Mouse (Mus musculus) kidney, embryonic 15.5 days (tissue): ENCODE data around the gene Slc10a6. TPM values are rescaled to one million over a fixed set of nuclear protein-coding genes. Genes with fewer than 3 reads are reported as not detected.

Experiments
- ATAC-seq: fragments of 200-750 bp; cut with Nextera tagmentation; replicated peaks from 2 replicates; pipeline ENCODE4 v1.8.0; 2017; ENCODE audit warnings: moderate TSS enrichment; ENCODE audit not compliant: low FRiP score
- H3K27ac ChIP-seq: fragments of 300-500 bp; sonication (generic); 2 replicates; pipeline ENCODE4 v1.5.1; 2015; ENCODE audit warnings: mild to moderate bottlenecking, inconsistent platforms
- H3K27me3 ChIP-seq: fragments of 300-500 bp; sonication (generic); 2 replicates; pipeline ENCODE4 v1.6.1; 2015; ENCODE audit warnings: inconsistent platforms
- H3K36me3 ChIP-seq: fragments of 300-500 bp; sonication (generic); 2 replicates; pipeline ENCODE4 v1.6.1; 2015; ENCODE audit warnings: inconsistent platforms
- H3K4me1 ChIP-seq: fragments of 300-500 bp; sonication (generic); 2 replicates; pipeline ENCODE4 v1.6.1; 2015; ENCODE audit warnings: inconsistent platforms
- H3K4me2 ChIP-seq: fragments of 300-500 bp; sonication (generic); 2 replicates; pipeline ENCODE4 v1.6.1; 2015; ENCODE audit warnings: moderate library complexity, mild to moderate bottlenecking, inconsistent platforms
- H3K4me3 ChIP-seq: fragments of 300-500 bp; sonication (generic); replicated peaks from 2 replicates; pipeline ENCODE4 v1.5.1; 2015; ENCODE audit warnings: mild to moderate bottlenecking, inconsistent platforms
- H3K9ac ChIP-seq: fragments of 300-500 bp; sonication (generic); 2 replicates; pipeline ENCODE4 v1.6.1; 2015; ENCODE audit warnings: mild to moderate bottlenecking, inconsistent platforms
- H3K9me3 ChIP-seq: fragments of 300-500 bp; sonication (generic); replicated peaks from 2 replicates; pipeline ENCODE4 v1.6.1; 2016; ENCODE audit warnings: inconsistent platforms
- WGBS: fragments of 180-500 bp; shearing (Covaris S2); methylation state at CpG from one replicate; pipeline ENCODE4 v1.1.7; 2015; ENCODE audit warnings: mixed read lengths; 5-methylcytosine and 5-hydroxymethylcytosine counted together
- polyA plus RNA-seq: library from polyadenylated mRNA; unstranded; fragments of >200 nt; fragmentation: Nextera tagmentation; extraction: Ambion mirVana; gene quantifications from 2 replicates; pipeline ENCODE4 v1.2.1, GENCODE M21; 2015

Slc10a6 gene
- polyA plus RNA-seq, 1 experiment from 2014 or later, result 0.32 TPM

DNA sequence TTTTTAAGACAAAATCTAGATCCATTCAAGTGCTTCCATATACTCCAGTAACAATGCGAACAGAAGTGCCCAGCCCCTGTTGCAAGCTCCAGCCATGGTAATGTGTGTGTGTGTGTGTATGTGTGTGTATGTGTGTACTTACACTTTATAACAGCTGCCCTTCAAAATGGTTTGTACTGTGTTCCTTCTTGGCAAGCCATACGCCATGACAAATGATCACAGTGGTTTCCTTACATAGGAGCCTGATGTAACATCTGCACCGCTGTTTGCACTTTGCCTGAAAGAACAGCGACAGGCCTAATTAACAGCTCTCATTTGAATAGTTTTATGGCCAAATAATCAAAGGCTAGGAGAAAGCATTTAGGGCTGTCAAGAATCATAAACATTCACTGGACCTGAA is 25.6 kb upstream of the Slc10a6 start:
- H3K9ac ChIP-seq, result no peak overlapping the region
- H3K4me1 ChIP-seq, result peaks cover 14% of the 10 kb centered on the region
- H3K27ac ChIP-seq, result no peak overlapping the region
- H3K4me2 ChIP-seq, result peak overlapping the region; percentile 100
- H3K36me3 ChIP-seq, result no peaks in the 10 kb centered on the region
- peak; percentile 19; the same call in 1 of the 2 replicates for ATAC-seq
- H3K4me3 ChIP-seq, result peak overlapping the region; percentile 65
- 0 out of 2 replicates have a peak, but pooled peaks cover 3% of the 10 kb centered on the region for H3K27me3 ChIP-seq
- no peaks in the 10 kb centered on the region for H3K9me3 ChIP-seq
- WGBS, result 43% methylated on average over 4 of the region's 4 CpGs

DNA sequence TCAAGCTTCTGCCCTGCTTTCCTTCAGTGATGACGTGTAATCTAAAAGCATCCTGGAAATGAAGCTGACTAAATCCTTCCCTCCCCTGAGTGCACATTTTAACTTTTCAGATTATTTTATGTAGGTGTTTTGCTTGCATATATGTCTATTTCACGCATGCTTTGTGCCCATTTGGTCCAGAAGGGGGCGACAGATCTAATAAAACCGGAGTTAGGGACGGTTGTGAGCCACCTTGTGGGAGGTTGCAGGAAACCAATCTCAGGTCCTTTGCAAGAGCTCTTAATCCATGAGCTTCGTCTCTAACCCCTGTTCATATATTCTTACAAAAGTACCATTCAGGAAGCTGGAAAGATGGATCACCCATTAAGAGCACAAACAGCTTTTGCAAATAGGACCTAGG is 25.0 kb upstream of the Slc10a6 start:
- Histone ChIP-seq H3K36me3 (no peaks in the 10 kb centered on the region), H3K27ac (no peak overlapping the region), H3K4me1 (peaks cover 14% of the 10 kb centered on the region), H3K9me3 (no peaks in the 10 kb centered on the region), H3K4me2 (no peak overlapping the region), H3K27me3 (0 out of 2 replicates have a peak, but pooled peaks cover 3% of the 10 kb centered on the region), H3K9ac (no peak overlapping the region), H3K4me3 (no peak overlapping the region)
- WGBS, result 36% methylated on average over 6 of the region's 6 CpGs
- no peak for ATAC-seq

GRCm38 (mm10) chr5:103647320-103647719 is 18.1 kb upstream of the Slc10a6 start:
- Histone ChIP-seq H3K9ac (no peak overlapping the region), H3K27ac (no peak overlapping the region), H3K9me3 (no peaks in the 10 kb centered on the region), H3K4me2 (no peak overlapping the region), H3K4me3 (no peak overlapping the region), H3K36me3 (no peaks in the 10 kb centered on the region), H3K27me3 (no peaks in the 10 kb centered on the region), H3K4me1 (peaks cover 5% of the 10 kb centered on the region; the same call in 1 of the 2 replicates)
- 88% methylated on average over 3 of the region's 3 CpGs for WGBS
- no peak for ATAC-seq

GRCm38 (mm10) chr5:103644167-103644566 is 15.0 kb upstream of the Slc10a6 start:
- H3K4me3 ChIP-seq, result no peak overlapping the region
- no peak overlapping the region for H3K9ac ChIP-seq
- peaks cover 5% of the 10 kb centered on the region; the same call in 1 of the 2 replicates for H3K4me1 ChIP-seq
- no peaks in the 10 kb centered on the region for H3K27me3 ChIP-seq
- H3K27ac ChIP-seq, result no peak overlapping the region
- ATAC-seq, result no peak
- no peaks in the 10 kb centered on the region for H3K9me3 ChIP-seq
- 87% methylated on average over 1 of the region's 1 CpGs for WGBS
- no peak overlapping the region for H3K4me2 ChIP-seq
- H3K36me3 ChIP-seq, result no peaks in the 10 kb centered on the region

DNA sequence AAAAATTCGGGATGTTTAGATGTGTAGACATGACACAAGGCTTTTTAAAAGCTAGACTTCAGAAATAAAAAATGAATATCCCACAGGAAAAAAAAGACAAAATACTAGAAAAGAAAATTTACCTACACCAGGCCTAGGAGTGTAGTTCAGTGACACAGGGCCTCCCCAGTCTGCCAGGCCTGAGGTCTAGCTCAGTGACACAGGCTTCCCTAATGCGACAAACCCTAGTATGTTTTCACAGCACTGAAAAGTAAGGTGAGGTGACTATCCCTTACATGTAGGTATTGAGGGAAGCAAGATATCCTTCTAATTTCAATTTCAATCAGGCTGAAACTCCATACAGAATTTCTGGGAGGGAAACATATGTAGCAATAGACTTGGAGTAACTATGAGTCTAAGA is 8.0 kb upstream of the Slc10a6 start:
- ATAC-seq, result no peak
- Histone ChIP-seq H3K27me3 (no peaks in the 10 kb centered on the region), H3K4me2 (no peak overlapping the region), H3K4me3 (no peak overlapping the region), H3K27ac (no peak overlapping the region), H3K9me3 (no peaks in the 10 kb centered on the region), H3K9ac (no peak overlapping the region), H3K4me1 (no peaks in the 10 kb centered on the region), H3K36me3 (no peaks in the 10 kb centered on the region)
- WGBS, result 83% methylated on average over 2 of the region's 2 CpGs

GRCm38 (mm10) chr5:103629854-103630580 is 814 bp upstream of the Slc10a6 start:
- Histone ChIP-seq H3K4me2 (no peak overlapping the region), H3K27ac (no peak overlapping the region), H3K9me3 (no peaks in the 10 kb centered on the region), H3K9ac (no peak overlapping the region), H3K36me3 (no peaks in the 10 kb centered on the region), H3K27me3 (no peaks in the 10 kb centered on the region), H3K4me1 (no peaks in the 10 kb centered on the region), H3K4me3 (no peak overlapping the region)
- 78% methylated on average over 9 of the region's 9 CpGs for WGBS
- no peak for ATAC-seq

GRCm38 (mm10) chr5:103628499-103628898 is 704 bp downstream of the Slc10a6 start:
- Histone ChIP-seq H3K27ac (no peak overlapping the region), H3K4me3 (no peak overlapping the region), H3K4me2 (no peak overlapping the region), H3K36me3 (no peaks in the 10 kb centered on the region), H3K4me1 (peaks cover 2% of the 10 kb centered on the region; the same call in 1 of the 2 replicates), H3K9me3 (no peaks in the 10 kb centered on the region), H3K9ac (no peak overlapping the region), H3K27me3 (no peaks in the 10 kb centered on the region)
- ATAC-seq, result no peak
- WGBS, result 82% methylated on average over 6 of the region's 6 CpGs

GRCm38 (mm10) chr5:103624831-103625230 is 4.4 kb downstream of the Slc10a6 start:
- Histone ChIP-seq H3K27ac (no peak overlapping the region), H3K9ac (no peak overlapping the region), H3K4me1 (peaks cover 8% of the 10 kb centered on the region; the same call in 1 of the 2 replicates), H3K27me3 (no peaks in the 10 kb centered on the region), H3K9me3 (no peaks in the 10 kb centered on the region), H3K4me3 (no peak overlapping the region), H3K4me2 (no peak overlapping the region), H3K36me3 (no peaks in the 10 kb centered on the region)
- ATAC-seq, result no peak
- 93% methylated on average over 5 of the region's 5 CpGs for WGBS

- 89% methylated on average over 5 of the region's 5 CpGs for WGBS
- no peak overlapping the region for H3K27ac ChIP-seq
- no peak for ATAC-seq
Measured at GRCm38 (mm10) chr5:103622321-103622720, 6.9 kb downstream of the Slc10a6 start.

GRCm38 (mm10) chr5:103620301-103620973 is 8.8 kb downstream of the Slc10a6 start:
- Histone ChIP-seq H3K9ac (no peak overlapping the region), H3K4me2 (no peak overlapping the region), H3K27me3 (no peaks in the 10 kb centered on the region), H3K36me3 (no peaks in the 10 kb centered on the region), H3K4me3 (no peak overlapping the region), H3K4me1 (peaks cover 8% of the 10 kb centered on the region; the same call in 1 of the 2 replicates), H3K27ac (0 out of 2 replicates have a peak overlapping the region, but pooled peaks have one; percentile 22), H3K9me3 (no peaks in the 10 kb centered on the region)
- ATAC-seq, result no peak
- WGBS, result 63% methylated on average over 12 of the region's 12 CpGs

More at GRCm38 (mm10) chr5:103622321-103622720, 6.9 kb downstream of the Slc10a6 start:
- Histone ChIP-seq H3K36me3 (no peaks in the 10 kb centered on the region), H3K9me3 (no peaks in the 10 kb centered on the region), H3K27me3 (no peaks in the 10 kb centered on the region), H3K4me3 (no peak overlapping the region), H3K4me1 (peaks cover 8% of the 10 kb centered on the region; the same call in 1 of the 2 replicates), H3K9ac (no peak overlapping the region), H3K4me2 (no peak overlapping the region)

DNA sequence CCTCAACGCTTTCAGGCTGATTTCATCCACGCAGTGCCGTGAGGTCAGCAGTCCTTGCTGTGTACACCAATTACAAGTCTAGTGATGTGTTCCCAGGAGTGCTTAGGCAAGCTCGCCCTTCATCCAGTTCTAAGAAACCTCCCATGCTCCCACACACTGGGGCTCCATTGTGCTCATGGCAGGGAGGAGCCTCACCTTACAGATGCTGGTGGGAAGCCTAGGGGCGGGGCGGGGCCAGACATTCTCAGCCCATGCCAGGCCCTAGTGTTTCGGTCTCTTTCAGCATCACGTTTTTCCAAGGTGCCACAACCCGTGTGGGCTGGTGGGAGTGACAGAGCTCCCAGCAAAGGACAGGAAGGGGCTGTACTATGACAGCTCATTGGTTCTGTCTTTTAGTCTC is 12.0 kb downstream of the Slc10a6 start:
- Histone ChIP-seq H3K9me3 (no peaks in the 10 kb centered on the region), H3K4me2 (no peak overlapping the region), H3K4me3 (no peak overlapping the region), H3K27ac (no peak overlapping the region), H3K27me3 (no peaks in the 10 kb centered on the region), H3K36me3 (no peaks in the 10 kb centered on the region), H3K4me1 (0 out of 2 replicates have a peak, but pooled peaks cover 4% of the 10 kb centered on the region), H3K9ac (no peak overlapping the region)
- ATAC-seq, result no peak
- 69% methylated on average over 9 of the region's 9 CpGs for WGBS

- no peak overlapping the region for H3K27ac ChIP-seq
- ATAC-seq, result no peak
Measured at GRCm38 (mm10) chr5:103614356-103614755, 14.8 kb downstream of the Slc10a6 start.

More at GRCm38 (mm10) chr5:103614356-103614755, 14.8 kb downstream of the Slc10a6 start:
- H3K4me3 ChIP-seq, result no peak overlapping the region
- no peaks in the 10 kb centered on the region for H3K4me1 ChIP-seq
- H3K9ac ChIP-seq, result no peak overlapping the region
- H3K9me3 ChIP-seq, result no peaks in the 10 kb centered on the region
- H3K36me3 ChIP-seq, result no peaks in the 10 kb centered on the region
- H3K27me3 ChIP-seq, result no peaks in the 10 kb centered on the region
- 86% methylated on average over 7 of the region's 7 CpGs for WGBS
- no peak overlapping the region for H3K4me2 ChIP-seq
